ENCODE assay signal across 14 mouse cellular contexts in genomic region chr9:28822060-28822459, GRCm38 (mm10).
DNase-seq lines count a peak whose midpoint lies in the region; ATAC-seq and TF ChIP-seq lines count a peak whose summit lies in the region.
"Had no signal": no experiment of that assay in that cellular context is flagged by ENCODE, and none has a peak within 500 bp of the region (broad histone marks: within the 10 kb centered on the region; RNA-seq: fewer than 3 reads in every experiment).

No protein-coding gene starts in this region.

- intact Hi-C loops in left cerebral cortex, postnatal 14 days (cut with DNase I) = no loop called here

- TF ChIP-seq CTCF in layer of hippocampus, adult 2 months (conservative IDR thresholded peaks at IDR 0.05) = no peak

- no peak overlapping the region for H3K4me2 ChIP-seq in forebrain, embryonic 15.5 days (replicated peaks)
- no peak overlapping the region for H3K4me2 ChIP-seq in forebrain, embryonic 12.5 days
- no peak overlapping the region for H3K4me2 ChIP-seq in midbrain, embryonic 15.5 days

- peak overlapping the region; percentile 64 for H3K27ac ChIP-seq in forebrain, embryonic 15.5 days (replicated peaks)
- H3K27ac ChIP-seq in forebrain, embryonic 12.5 days = no peak overlapping the region
- 0 out of 2 replicates have a peak overlapping the region, but pooled peaks have one; percentile 23 for H3K27ac ChIP-seq in layer of hippocampus, adult 2 months
- no peak overlapping the region for H3K27ac ChIP-seq in midbrain, embryonic 15.5 days
- H3K27ac ChIP-seq: embryonic facial prominence, embryonic 10.5 days; kidney, postnatal 0 days had no signal

- H3K9me3 ChIP-seq in forebrain, embryonic 15.5 days = no peaks in the 10 kb centered on the region
- H3K9me3 ChIP-seq in forebrain, embryonic 12.5 days = no peaks in the 10 kb centered on the region
- H3K9me3 ChIP-seq in midbrain, embryonic 15.5 days = no peaks in the 10 kb centered on the region
- H3K9me3 ChIP-seq: embryonic facial prominence, embryonic 10.5 days; G1E had no signal

- H3K36me3 ChIP-seq in forebrain, embryonic 15.5 days = no peaks in the 10 kb centered on the region
- H3K36me3 ChIP-seq in forebrain, embryonic 12.5 days (replicated peaks) = no peaks in the 10 kb centered on the region
- no peaks in the 10 kb centered on the region for H3K36me3 ChIP-seq in midbrain, embryonic 15.5 days (replicated peaks)
- H3K36me3 ChIP-seq: embryonic facial prominence, embryonic 10.5 days; G1E had no signal

- H3K9ac ChIP-seq in forebrain, embryonic 15.5 days (replicated peaks) = no peak overlapping the region
- no peak overlapping the region for H3K9ac ChIP-seq in forebrain, embryonic 12.5 days
- H3K9ac ChIP-seq in midbrain, embryonic 15.5 days = no peak overlapping the region

- peak; percentile 67 to 84 for DNase-seq in layer of hippocampus, adult 2 months (ENCODE audit: low spot score in 2 of 2)
- DNase-seq in left cerebral cortex, postnatal 14 days (ENCODE audit: low spot score in 2 of 2) = peak; percentile 34 to 78
- DNase-seq in ovary, postnatal 14 days (ENCODE audit: low spot score) = no peak
- DNase-seq in heart, adult 11 months = no peak
- DNase-seq in thymus, postnatal 10 days (ENCODE audit: low spot score in 2 of 2) = no peak
- DNase-seq: adrenal gland, postnatal 25 days; lung, adult 18-20 months had no signal

- peak; percentile 69; the same call in 1 of the 2 replicates for ATAC-seq in forebrain, embryonic 15.5 days (replicated peaks)
- no peak for ATAC-seq in forebrain, embryonic 12.5 days (ENCODE audit: low FRiP score)
- no peak for ATAC-seq in midbrain, embryonic 15.5 days (replicated peaks)

- H3K4me3 ChIP-seq in forebrain, embryonic 15.5 days = no peak overlapping the region
- H3K4me3 ChIP-seq in forebrain, embryonic 12.5 days (replicated peaks) = no peak overlapping the region
- H3K4me3 ChIP-seq in layer of hippocampus, adult 2 months = no peak overlapping the region
- H3K4me3 ChIP-seq in midbrain, embryonic 15.5 days = no peak overlapping the region
- H3K4me3 ChIP-seq: embryonic facial prominence, embryonic 10.5 days; myocyte had no signal

- 71% methylated on average over 3 of the region's 3 CpGs for WGBS in forebrain, embryonic 15.5 days
- 91% methylated on average over 3 of the region's 3 CpGs for WGBS in forebrain, embryonic 12.5 days
- 94% methylated on average over 3 of the region's 3 CpGs for WGBS in midbrain, embryonic 15.5 days

- H3K27me3 ChIP-seq in forebrain, embryonic 15.5 days = no peaks in the 10 kb centered on the region
- no peaks in the 10 kb centered on the region for H3K27me3 ChIP-seq in forebrain, embryonic 12.5 days
- H3K27me3 ChIP-seq in midbrain, embryonic 15.5 days (replicated peaks) = no peaks in the 10 kb centered on the region

- peaks cover 10% of the 10 kb centered on the region; the same call in 1 of the 2 replicates for H3K4me1 ChIP-seq in forebrain, embryonic 15.5 days
- 0 out of 2 replicates have a peak, but pooled peaks cover 3% of the 10 kb centered on the region for H3K4me1 ChIP-seq in forebrain, embryonic 12.5 days
- H3K4me1 ChIP-seq in midbrain, embryonic 15.5 days = no peaks in the 10 kb centered on the region

Comparison
In these comparisons a context has a peak if more than half of its experiments do, and no peak if none do; other contexts are left out.
1. H3K27ac ChIP-seq: peak in forebrain, embryonic 15.5 days (single experiment) and layer of hippocampus, adult 2 months (single experiment); none in forebrain, embryonic 12.5 days (single experiment) and midbrain, embryonic 15.5 days (single experiment).
2. DNase-seq: peak in layer of hippocampus, adult 2 months (2 of 2) and left cerebral cortex, postnatal 14 days (2 of 2); none in ovary, postnatal 14 days (single experiment), heart, adult 11 months (single experiment) and thymus, postnatal 10 days (0 of 2).